Mouse (Mus musculus): ENCODE data around the gene Laptm5. TPM values are rescaled to one million over a fixed set of nuclear protein-coding genes. Genes with fewer than 3 reads are reported as not detected.
A peak's percentile ranks its signal among the peaks of the same experiment; 100 is the strongest.

Gene Laptm5
- polyA plus RNA-seq, 1 experiment, result 1,969 TPM

DNA sequence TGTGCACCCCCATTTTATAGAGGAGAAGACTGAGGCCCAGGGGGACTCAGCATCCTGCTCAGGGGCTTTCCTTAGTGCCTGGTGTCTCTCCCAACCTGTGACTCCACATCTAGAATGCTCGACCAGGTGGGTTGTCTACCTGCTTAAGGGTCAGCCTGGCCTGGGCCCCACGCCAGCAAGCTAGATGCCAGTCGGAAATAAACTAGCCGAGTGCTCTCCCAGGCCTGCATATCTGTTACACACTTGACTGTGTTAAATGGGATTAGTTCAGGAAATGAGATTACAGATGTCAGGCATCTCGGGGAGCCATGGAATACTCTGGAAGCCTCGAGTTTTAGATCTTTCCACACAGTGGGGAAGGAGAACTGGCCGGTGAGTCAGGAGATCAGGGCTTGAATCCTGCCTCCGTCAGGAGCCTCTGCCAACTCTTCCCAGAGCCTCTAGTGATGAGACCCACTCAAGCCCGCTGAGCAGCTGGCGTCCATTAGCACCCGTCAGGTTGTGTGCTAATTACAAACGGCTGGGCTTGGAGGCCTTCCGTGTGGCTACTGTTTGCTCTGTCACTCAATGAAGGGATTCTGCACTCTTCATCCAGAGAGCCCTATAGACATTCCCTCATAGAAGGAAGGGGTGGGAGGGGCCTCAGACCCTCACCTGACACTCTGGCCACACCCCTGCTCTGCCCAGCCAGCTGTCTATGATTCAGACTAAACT is 28.9 kb upstream of the Laptm5 start:
- H3K27me3 ChIP-seq (ENCODE audit: control insufficient read depth, insufficient read depth, low read length), result no peaks in the 10 kb centered on the region
- H3K27ac ChIP-seq (ENCODE audit: control insufficient read depth, insufficient read depth, low read length), result no peak overlapping the region
- H3K4me1 ChIP-seq (replicated peaks; ENCODE audit: control insufficient read depth, insufficient read depth, low read length), result no peaks in the 10 kb centered on the region
- TF ChIP-seq POLR2A (IDR thresholded peaks at IDR 0.05; ENCODE audit: control insufficient read depth, extremely low read depth, insufficient read depth, low read length, poor library complexity), result no peak
- TF ChIP-seq CTCF (IDR thresholded peaks at IDR 0.05; ENCODE audit: borderline replicate concordance, control insufficient read depth, extremely low read depth, insufficient read depth, low read length, poor library complexity), result no peak
- no peak overlapping the region for H3K4me3 ChIP-seq (ENCODE audit: control insufficient read depth, insufficient read depth, low read length)
- DNase-seq, result no peak
- H3K36me3 ChIP-seq (ENCODE audit: control insufficient read depth, insufficient read depth, low read length), result no peaks in the 10 kb centered on the region
- WGBS, result 85% methylated on average over 13 of the region's 13 CpGs

DNA sequence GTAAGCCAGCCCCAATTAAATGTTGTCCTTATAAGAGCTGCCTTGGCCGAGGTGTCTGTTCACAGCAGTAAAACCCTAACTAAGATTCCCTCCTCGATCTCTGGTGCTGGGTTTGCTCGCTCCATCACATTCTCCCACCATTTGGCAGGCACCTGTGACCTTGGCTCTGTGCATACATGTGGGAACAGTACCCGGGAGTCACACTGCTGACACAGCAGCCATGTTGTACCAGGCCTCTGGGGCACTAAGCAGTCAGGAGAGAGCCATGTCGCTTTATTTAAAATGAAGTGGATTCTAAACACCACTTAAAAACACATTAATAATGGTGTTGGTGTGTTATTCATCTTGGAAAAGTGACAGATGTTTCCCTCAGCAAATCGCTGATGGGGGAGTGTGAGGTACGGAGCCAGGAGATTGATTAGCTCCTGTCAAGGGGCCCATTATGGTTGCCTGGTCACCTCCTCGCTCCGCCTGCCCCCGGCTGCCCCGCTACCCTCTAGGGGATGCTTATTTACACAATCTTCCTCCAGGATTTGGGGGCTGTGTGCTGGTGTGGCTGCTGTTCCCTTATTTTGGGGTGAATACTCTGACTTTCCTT is 25.7 kb upstream of the Laptm5 start:
- no peaks in the 10 kb centered on the region for H3K27me3 ChIP-seq (ENCODE audit: control insufficient read depth, insufficient read depth, low read length)

DNA sequence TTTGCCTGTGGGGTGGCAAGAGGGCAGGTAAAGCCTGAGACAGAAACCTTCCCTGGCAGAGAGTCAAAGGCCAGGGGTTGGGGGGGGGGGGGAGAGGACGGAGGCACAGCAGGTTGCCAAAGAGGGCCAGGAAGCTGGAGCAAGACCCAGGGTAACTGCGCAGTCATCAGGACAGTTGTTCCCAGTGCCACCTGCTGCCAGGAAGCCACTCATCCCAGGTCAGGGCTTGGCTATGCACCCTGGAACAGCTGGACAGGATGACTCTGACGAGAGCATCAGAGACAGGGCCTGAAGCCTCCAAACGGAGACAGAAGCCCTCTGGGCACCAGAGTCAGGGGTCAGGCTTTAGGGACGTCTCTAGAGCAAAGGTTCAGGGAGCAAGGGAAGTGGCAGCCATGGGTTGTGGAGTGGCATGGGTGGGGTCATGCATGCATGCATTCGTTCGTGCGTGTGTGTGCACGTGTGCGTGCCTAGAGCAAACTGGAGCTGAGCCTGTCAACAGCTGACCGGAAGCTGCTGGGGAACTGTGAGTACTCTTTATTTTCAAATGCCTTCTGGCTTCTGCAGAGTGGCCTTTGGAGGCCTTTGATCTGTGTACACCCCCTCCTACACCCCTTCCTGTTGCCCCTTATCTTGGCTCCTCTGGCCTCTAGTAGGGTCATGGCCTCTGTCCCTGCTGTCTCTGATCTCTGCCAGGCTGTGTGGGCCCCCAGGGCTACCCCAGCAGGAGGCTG is 23.0 kb upstream of the Laptm5 start:
- H3K4me3 ChIP-seq (ENCODE audit: control insufficient read depth, insufficient read depth, low read length), result no peak overlapping the region
- WGBS, result 80% methylated on average over 10 of the region's 11 CpGs
- TF ChIP-seq CTCF (IDR thresholded peaks at IDR 0.05; ENCODE audit: borderline replicate concordance, control insufficient read depth, extremely low read depth, insufficient read depth, low read length, poor library complexity) (no peak), POLR2A (IDR thresholded peaks at IDR 0.05; ENCODE audit: control insufficient read depth, extremely low read depth, insufficient read depth, low read length, poor library complexity) (no peak)

More for the DNA sequence above, 25.7 kb upstream of the Laptm5 start:
- WGBS, result 93% methylated on average over 11 of the region's 11 CpGs
- Histone ChIP-seq H3K36me3 (ENCODE audit: control insufficient read depth, insufficient read depth, low read length) (no peaks in the 10 kb centered on the region), H3K4me1 (replicated peaks; ENCODE audit: control insufficient read depth, insufficient read depth, low read length) (no peaks in the 10 kb centered on the region; the same call in 1 of the 2 replicates), H3K4me3 (ENCODE audit: control insufficient read depth, insufficient read depth, low read length) (no peak overlapping the region), H3K27ac (ENCODE audit: control insufficient read depth, insufficient read depth, low read length) (no peak overlapping the region)
- DNase-seq, result no peak
- TF ChIP-seq POLR2A (IDR thresholded peaks at IDR 0.05; ENCODE audit: control insufficient read depth, extremely low read depth, insufficient read depth, low read length, poor library complexity) (no peak), CTCF (IDR thresholded peaks at IDR 0.05; ENCODE audit: borderline replicate concordance, control insufficient read depth, extremely low read depth, insufficient read depth, low read length, poor library complexity) (no peak)

DNA sequence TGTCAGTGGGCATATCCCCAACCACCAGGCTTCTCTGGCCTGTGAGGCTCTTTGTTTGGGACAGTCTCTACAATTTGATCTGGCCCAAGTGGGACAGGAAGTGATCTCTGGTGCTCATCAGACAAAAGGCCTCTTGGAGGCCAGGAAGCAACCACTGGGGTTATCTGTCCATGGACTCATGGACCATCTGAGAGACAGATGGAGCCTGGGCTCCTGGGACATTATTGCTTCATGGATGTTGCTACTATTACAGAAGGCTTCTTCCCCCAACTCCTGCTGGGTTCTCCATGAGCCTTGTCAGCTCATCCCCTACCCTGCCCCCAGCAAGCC is 22.4 kb upstream of the Laptm5 start:
- Histone ChIP-seq H3K4me1 (replicated peaks; ENCODE audit: control insufficient read depth, insufficient read depth, low read length) (no peaks in the 10 kb centered on the region; the same call in 1 of the 2 replicates), H3K27ac (ENCODE audit: control insufficient read depth, insufficient read depth, low read length) (no peak overlapping the region), H3K4me3 (ENCODE audit: control insufficient read depth, insufficient read depth, low read length) (no peak overlapping the region), H3K27me3 (ENCODE audit: control insufficient read depth, insufficient read depth, low read length) (no peaks in the 10 kb centered on the region), H3K36me3 (ENCODE audit: control insufficient read depth, insufficient read depth, low read length) (no peaks in the 10 kb centered on the region)
- TF ChIP-seq CTCF (IDR thresholded peaks at IDR 0.05; ENCODE audit: borderline replicate concordance, control insufficient read depth, extremely low read depth, insufficient read depth, low read length, poor library complexity) (no peak), POLR2A (IDR thresholded peaks at IDR 0.05; ENCODE audit: control insufficient read depth, extremely low read depth, insufficient read depth, low read length, poor library complexity) (no peak)
- DNase-seq, result no peak

More for the DNA sequence above, 23.0 kb upstream of the Laptm5 start:
- Histone ChIP-seq H3K27me3 (ENCODE audit: control insufficient read depth, insufficient read depth, low read length) (no peaks in the 10 kb centered on the region), H3K4me1 (replicated peaks; ENCODE audit: control insufficient read depth, insufficient read depth, low read length) (no peaks in the 10 kb centered on the region; the same call in 1 of the 2 replicates), H3K27ac (ENCODE audit: control insufficient read depth, insufficient read depth, low read length) (no peak overlapping the region), H3K36me3 (ENCODE audit: control insufficient read depth, insufficient read depth, low read length) (no peaks in the 10 kb centered on the region)
- no peak for DNase-seq

DNA sequence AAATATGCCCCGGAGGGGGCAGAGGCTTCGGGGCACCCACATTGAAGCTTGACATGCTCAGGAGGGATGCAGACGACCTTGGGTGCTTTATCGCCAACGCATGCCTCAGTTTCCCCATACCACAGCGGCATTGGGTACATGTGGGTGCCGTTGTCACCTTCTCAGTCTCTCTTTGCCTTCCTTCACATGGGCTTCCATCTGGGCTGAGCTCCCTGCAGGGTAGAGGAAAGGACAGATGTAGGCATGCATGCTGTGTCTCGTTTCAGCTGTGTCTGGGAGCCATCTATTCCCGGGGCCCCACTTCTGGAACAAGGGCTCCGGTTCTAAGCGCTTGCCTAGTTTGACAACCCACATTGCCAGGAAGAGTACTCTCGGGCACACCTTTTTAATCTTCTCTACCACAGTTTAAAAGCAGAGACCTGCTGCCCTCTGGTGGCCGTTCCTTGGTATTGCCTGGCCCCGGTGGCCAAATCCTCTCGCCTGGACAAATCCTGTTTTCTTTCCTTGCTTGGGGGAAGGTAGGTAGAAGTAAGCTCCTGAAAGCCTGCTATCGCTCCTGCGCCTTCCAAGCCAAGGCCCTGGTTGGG is 20.8 kb upstream of the Laptm5 start:
- H3K27me3 ChIP-seq (ENCODE audit: control insufficient read depth, insufficient read depth, low read length), result no peaks in the 10 kb centered on the region
- no peak overlapping the region for H3K4me3 ChIP-seq (ENCODE audit: control insufficient read depth, insufficient read depth, low read length)
- peak; percentile 68 for DNase-seq
- H3K27ac ChIP-seq (ENCODE audit: control insufficient read depth, insufficient read depth, low read length), result no peak overlapping the region
- TF ChIP-seq CTCF (IDR thresholded peaks at IDR 0.05; ENCODE audit: borderline replicate concordance, control insufficient read depth, extremely low read depth, insufficient read depth, low read length, poor library complexity) (peak; percentile 82; the same call in 1 of the 2 replicates), POLR2A (IDR thresholded peaks at IDR 0.05; ENCODE audit: control insufficient read depth, extremely low read depth, insufficient read depth, low read length, poor library complexity) (no peak)
- no peaks in the 10 kb centered on the region for H3K36me3 ChIP-seq (ENCODE audit: control insufficient read depth, insufficient read depth, low read length)
- WGBS, result 39% methylated on average over 17 of the region's 17 CpGs
- no peaks in the 10 kb centered on the region; the same call in 1 of the 2 replicates for H3K4me1 ChIP-seq (replicated peaks; ENCODE audit: control insufficient read depth, insufficient read depth, low read length)

DNA sequence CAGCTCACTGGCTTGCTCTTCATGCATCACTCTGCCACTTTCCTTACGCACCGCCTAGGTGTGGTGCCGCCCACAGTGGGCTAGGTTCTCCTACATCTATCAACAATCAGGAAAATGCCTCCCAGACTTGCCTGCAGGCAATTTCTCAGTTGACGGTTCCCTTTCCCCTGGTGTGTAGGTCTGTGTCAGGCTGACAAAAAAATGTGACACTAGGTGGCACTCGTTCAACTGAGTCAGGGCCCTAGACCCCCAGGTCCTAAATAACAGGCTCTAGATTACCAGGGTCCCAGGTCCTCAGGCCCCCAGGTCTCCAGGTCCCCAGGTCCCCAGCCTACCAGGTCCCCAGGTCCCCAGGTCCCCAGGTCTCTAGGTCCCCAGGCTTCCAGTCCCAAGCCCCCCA is 19.2 kb upstream of the Laptm5 start:
- TF ChIP-seq CTCF (IDR thresholded peaks at IDR 0.05; ENCODE audit: borderline replicate concordance, control insufficient read depth, extremely low read depth, insufficient read depth, low read length, poor library complexity) (peak; percentile 19; the same call in 1 of the 2 replicates), POLR2A (IDR thresholded peaks at IDR 0.05; ENCODE audit: control insufficient read depth, extremely low read depth, insufficient read depth, low read length, poor library complexity) (no peak)
- Histone ChIP-seq H3K36me3 (ENCODE audit: control insufficient read depth, insufficient read depth, low read length) (no peaks in the 10 kb centered on the region), H3K4me1 (replicated peaks; ENCODE audit: control insufficient read depth, insufficient read depth, low read length) (no peaks in the 10 kb centered on the region; the same call in 1 of the 2 replicates), H3K27ac (ENCODE audit: control insufficient read depth, insufficient read depth, low read length) (no peak overlapping the region), H3K27me3 (ENCODE audit: control insufficient read depth, insufficient read depth, low read length) (no peaks in the 10 kb centered on the region), H3K4me3 (ENCODE audit: control insufficient read depth, insufficient read depth, low read length) (no peak overlapping the region)
- no peak for DNase-seq
- 69% methylated on average over 5 of the region's 5 CpGs for WGBS

Data from thymus, adult 2 months (tissue).